Comparison of ENCODE assay signal across 9 mouse cellular contexts in genomic region chr12:38781686-38782085, GRCm38 (mm10). TPM values are rescaled to one million over a fixed set of nuclear protein-coding genes. Genes with fewer than 3 reads are reported as not detected.
DNase-seq lines count a peak whose midpoint lies in the region; ATAC-seq and TF ChIP-seq lines count a peak whose summit lies in the region.
"Had no signal": no experiment of that assay in that cellular context is flagged by ENCODE, and none has a peak within 500 bp of the region (broad histone marks: within the 10 kb centered on the region; RNA-seq: fewer than 3 reads in every experiment).

No protein-coding gene starts in this region.

- H3K4me3 ChIP-seq in heart, embryonic 11.5 days (ENCODE audit: low read depth, low read length): peak overlapping the region; percentile 69
- H3K4me3 ChIP-seq in E14TG2a.4 (replicated peaks; ENCODE audit: low read length): peak overlapping the region; percentile 80
- H3K4me3 ChIP-seq in forebrain, embryonic 16.5 days (replicated peaks; ENCODE audit: low read length): peak overlapping the region; percentile 57
- peak overlapping the region; percentile 67 for H3K4me3 ChIP-seq in midbrain, embryonic 10.5 days

- H3K27ac ChIP-seq in heart, embryonic 11.5 days (ENCODE audit: low read depth, low read length): no peak overlapping the region
- no peak overlapping the region for H3K27ac ChIP-seq in forebrain, embryonic 16.5 days (ENCODE audit: low read length)
- no peak overlapping the region for H3K27ac ChIP-seq in midbrain, embryonic 10.5 days (replicated peaks)

- peak overlapping the region; percentile 69; the same call in 1 of the 2 replicates for H3K9ac ChIP-seq in heart, embryonic 11.5 days (ENCODE audit: low read depth, low read length)
- no peak overlapping the region for H3K9ac ChIP-seq in forebrain, embryonic 16.5 days (replicated peaks; ENCODE audit: low read depth, low read length)

- 31% methylated on average over 6 of the region's 6 CpGs for WGBS in heart, embryonic 11.5 days (ENCODE audit: insufficient replicate concordance)
- 55% methylated on average over 6 of the region's 6 CpGs for WGBS in forebrain, embryonic 16.5 days
- WGBS in midbrain, embryonic 10.5 days: 58% methylated on average over 6 of the region's 6 CpGs

- no peaks in the 10 kb centered on the region for H3K27me3 ChIP-seq in heart, embryonic 11.5 days (ENCODE audit: control insufficient read depth, insufficient read depth, low read length)
- no peaks in the 10 kb centered on the region for H3K27me3 ChIP-seq in E14TG2a.4 (ENCODE audit: insufficient read depth, low read length)
- H3K27me3 ChIP-seq in forebrain, embryonic 16.5 days (replicated peaks; ENCODE audit: control insufficient read depth, insufficient read depth, low read length): no peaks in the 10 kb centered on the region
- no peaks in the 10 kb centered on the region for H3K27me3 ChIP-seq in midbrain, embryonic 10.5 days (ENCODE audit: low read depth, poor library complexity, severe bottlenecking)

- H3K9me3 ChIP-seq in heart, embryonic 11.5 days (replicated peaks; ENCODE audit: control insufficient read depth, low read length): no peaks in the 10 kb centered on the region
- H3K9me3 ChIP-seq in E14TG2a.4 (ENCODE audit: low read length): no peaks in the 10 kb centered on the region
- H3K9me3 ChIP-seq in forebrain, embryonic 16.5 days (ENCODE audit: control insufficient read depth, low read length): no peaks in the 10 kb centered on the region
- H3K9me3 ChIP-seq in midbrain, embryonic 10.5 days (replicated peaks): no peaks in the 10 kb centered on the region

- no peak for TF ChIP-seq CTCF in E14TG2a.4 (conservative IDR thresholded peaks at IDR 0.05; ENCODE audit: low read length)

- no peaks in the 10 kb centered on the region for H3K36me3 ChIP-seq in heart, embryonic 11.5 days (ENCODE audit: control insufficient read depth, insufficient read depth, low read length)
- H3K36me3 ChIP-seq in E14TG2a.4 (ENCODE audit: insufficient read depth, low read length): 0 out of 2 replicates have a peak, but pooled peaks cover 7% of the 10 kb centered on the region
- H3K36me3 ChIP-seq in forebrain, embryonic 16.5 days (ENCODE audit: control insufficient read depth, insufficient read depth): no peaks in the 10 kb centered on the region
- H3K36me3 ChIP-seq in midbrain, embryonic 10.5 days: no peaks in the 10 kb centered on the region

- H3K4me2 ChIP-seq in heart, embryonic 11.5 days: peak overlapping the region; percentile 69
- peak overlapping the region; percentile 78 for H3K4me2 ChIP-seq in forebrain, embryonic 16.5 days (ENCODE audit: low read length)

- intact Hi-C loops in left cerebral cortex, postnatal 36 days (cut with DNase I): loop anchor here (10.0 kb wide), 1 partner anchor 637 kb away; no protein-coding TSS in a partner anchor

- no peaks in the 10 kb centered on the region for H3K4me1 ChIP-seq in heart, embryonic 11.5 days (ENCODE audit: control insufficient read depth, insufficient read depth, low read length)
- peaks cover 51% of the 10 kb centered on the region for H3K4me1 ChIP-seq in E14TG2a.4 (replicated peaks; ENCODE audit: low read depth, low read length)
- H3K4me1 ChIP-seq in forebrain, embryonic 16.5 days (replicated peaks; ENCODE audit: control insufficient read depth, insufficient read depth, low read length): peaks cover 12% of the 10 kb centered on the region
- H3K4me1 ChIP-seq in midbrain, embryonic 10.5 days: peaks cover 24% of the 10 kb centered on the region

- ATAC-seq in heart, embryonic 11.5 days (replicated peaks; ENCODE audit: insufficient number of reproducible peaks, low FRiP score, low TSS enrichment): no peak
- no peak for ATAC-seq in forebrain, embryonic 16.5 days

- DNase-seq in heart, postnatal 4 days: no peak
- no peak for DNase-seq in midbrain, embryonic 10.5 days (ENCODE audit: low spot score)
- DNase-seq in right cerebral cortex, postnatal 14 days: no peak
- no peak for DNase-seq in adrenal gland, postnatal 25 days
- no peak for DNase-seq in left cerebral cortex, postnatal 36 days (ENCODE audit: low spot score in 2 of 2)

RNA-seq across cellular contexts. Expression of gene Etv1, which starts 2.5 kb away (rescaled TPM):
- polyA plus RNA-seq in heart, embryonic 11.5 days (2014; fragmentation: Nextera tagmentation; extraction: Ambion mirVana): 28.2 and 29.8 TPM in 2 replicates
- total RNA-seq in heart, postnatal 4 days (2021): 10 to 100 TPM; 19.4 to 19.7 TPM
- polyA plus RNA-seq in forebrain, embryonic 16.5 days (2015; fragmentation: Nextera tagmentation; extraction: Ambion mirVana): 40.5 and 44.0 TPM in 2 replicates
- polyA plus RNA-seq in midbrain, embryonic 10.5 days (2016; fragmentation: Nextera tagmentation; extraction: Ambion mirVana): 13.1 and 15.2 TPM in 2 replicates
- 65.7 and 86.7 TPM in 2 replicates for total RNA-seq in adrenal gland, postnatal 25 days (2021)
- 10 to 100 TPM; 66.5 to 67.9 TPM for total RNA-seq in left cerebral cortex, postnatal 36 days (2021)
- total RNA-seq: monocyte, adult 5-6 weeks had no signal
